Mouse (Mus musculus) heart, embryonic 15.5 days (tissue): ENCODE measurements around the gene Plekha5. TPM values are rescaled to one million over a fixed set of nuclear protein-coding genes. Genes with fewer than 3 reads are reported as not detected.

Experiments used
- ATAC-seq: fragments of 200-750 bp; cut with Nextera tagmentation; replicated peaks from 2 replicates; pipeline ENCODE4 v1.8.0; 2017; ENCODE audit warnings: low read depth, moderate TSS enrichment; ENCODE audit not compliant: insufficient number of reproducible peaks, insufficient read depth, low FRiP score
- H3K27ac ChIP-seq: fragments of 300-500 bp; sonication (generic); 2 replicates; pipeline ENCODE4 v1.5.1; 2015; ENCODE audit warnings: mild to moderate bottlenecking, inconsistent platforms
- H3K27me3 ChIP-seq: fragments of 300-500 bp; sonication (generic); 2 replicates; pipeline ENCODE4 v1.6.1; 2015; ENCODE audit warnings: inconsistent platforms
- H3K36me3 ChIP-seq: fragments of 300-500 bp; sonication (generic); 2 replicates; pipeline ENCODE4 v1.6.1; 2015; ENCODE audit warnings: mild to moderate bottlenecking, inconsistent platforms
- H3K4me1 ChIP-seq: fragments of 300-500 bp; sonication (generic); replicated peaks from 2 replicates; pipeline ENCODE4 v1.6.1; 2015; ENCODE audit warnings: inconsistent platforms
- H3K4me2 ChIP-seq: fragments of 300-500 bp; sonication (generic); 2 replicates; pipeline ENCODE4 v1.6.1; 2015; ENCODE audit warnings: inconsistent platforms, mild to moderate bottlenecking, moderate library complexity
- H3K4me3 ChIP-seq: fragments of 300-500 bp; sonication (generic); 2 replicates; pipeline ENCODE4 v1.5.1; 2015; ENCODE audit warnings: mild to moderate bottlenecking, inconsistent platforms
- H3K9ac ChIP-seq: fragments of 300-500 bp; sonication (generic); 2 replicates; pipeline ENCODE4 v1.6.1; 2015; ENCODE audit warnings: mild to moderate bottlenecking, inconsistent platforms
- H3K9me3 ChIP-seq: fragments of 300-500 bp; sonication (generic); replicated peaks from 2 replicates; pipeline ENCODE4 v1.6.1; 2016; ENCODE audit warnings: inconsistent platforms
- polyA plus RNA-seq: library from polyadenylated mRNA; unstranded; fragments of >200 nt; fragmentation: Nextera tagmentation; extraction: Ambion mirVana; gene quantifications from 2 replicates; pipeline ENCODE4 v1.2.1, GENCODE M21; 2015

Plekha5 gene
- polyA plus RNA-seq, 1 experiment from 2014 or later: 21.6 TPM

DNA sequence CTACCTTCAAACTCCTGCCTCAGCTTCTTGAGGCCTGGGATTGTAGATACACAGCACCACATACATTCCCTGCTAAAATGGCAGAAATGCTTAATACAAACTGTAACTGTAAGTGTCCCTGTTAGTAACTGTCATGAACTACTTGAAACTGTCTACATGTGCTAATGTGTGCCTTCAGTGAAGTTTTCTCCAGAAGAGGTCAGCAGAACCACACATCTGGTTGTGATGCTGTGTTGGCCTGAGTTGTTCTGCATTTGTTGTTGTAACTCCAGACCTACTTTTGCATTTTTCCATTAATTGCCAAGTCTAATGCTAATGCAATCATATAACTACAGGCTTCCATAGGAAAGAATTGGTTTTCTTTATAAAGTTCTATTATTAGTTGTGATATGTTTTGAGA is 222.1 kb downstream of the Plekha5 start:
- no peaks in the 10 kb centered on the region for H3K4me1 ChIP-seq
- no peaks in the 10 kb centered on the region for H3K27me3 ChIP-seq
- H3K4me2 ChIP-seq: no peak overlapping the region
- no peak overlapping the region for H3K4me3 ChIP-seq
- peaks cover 85% of the 10 kb centered on the region for H3K36me3 ChIP-seq
- H3K9ac ChIP-seq: no peak overlapping the region
- ATAC-seq: no peak
- no peaks in the 10 kb centered on the region for H3K9me3 ChIP-seq
- no peak overlapping the region for H3K27ac ChIP-seq

Other genes with a start within 250 kb of the Plekha5 start
- gene Aebp2, start 198.6 kb downstream of the Plekha5 start, polyA plus RNA-seq: 7.3 and 9.2 TPM in 2 replicates